Mouse (Mus musculus) myocyte (in vitro differentiated cells): Measurements from ENCODE around the gene Phf21a. TPM values are rescaled to one million over a fixed set of nuclear protein-coding genes. Genes with fewer than 3 reads are reported as not detected.
A peak's percentile ranks its signal among the peaks of the same experiment; 100 is the strongest.

Source experiments
- H3K27me3 ChIP-seq: one replicate; pipeline ENCODE4 v1.6.1; 2011; ENCODE audit not compliant: control insufficient read depth, insufficient read depth, insufficient read length
- H3K36me3 ChIP-seq: one replicate; pipeline ENCODE4 v1.6.1; 2011; ENCODE audit not compliant: control insufficient read depth, insufficient read depth
- H3K4me2 ChIP-seq: one replicate; pipeline ENCODE4 v1.6.1; 2011; ENCODE audit warnings: low read depth, control low read depth
- H3K4me3 ChIP-seq: one replicate; pipeline ENCODE4 v1.5.1; 2011; ENCODE audit warnings: mild to moderate bottlenecking, control low read depth, moderate library complexity
- H3K79me2 ChIP-seq: one replicate; pipeline ENCODE4 v1.6.1; 2011; ENCODE audit not compliant: control insufficient read depth, insufficient read depth
- H3ac ChIP-seq: one replicate; pipeline ENCODE4 v1.6.1; 2011; ENCODE audit not compliant: control insufficient read depth, insufficient read length
- CEBPB ChIP-seq: IDR thresholded peaks from 2 replicates; pipeline ENCODE4 v1.6.1; 2011; ENCODE audit warnings: mild to moderate bottlenecking, moderate library complexity; ENCODE audit not compliant: poor library complexity, insufficient read depth, severe bottlenecking
- E2F4 ChIP-seq: IDR thresholded peaks from one replicate; pipeline ENCODE4 v1.6.1; 2011; ENCODE audit warnings: mild to moderate bottlenecking, control low read depth, moderate library complexity; ENCODE audit not compliant: insufficient read depth
- MAX ChIP-seq: IDR thresholded peaks from one replicate; pipeline ENCODE4 v1.6.1; 2011; ENCODE audit warnings: low read depth, mild to moderate bottlenecking, control low read depth
- MYOD1 ChIP-seq, 3 experiments: IDR thresholded peaks; one replicate each; pipeline ENCODE4 v1.6.1; 2011; ENCODE audit warnings: control low read depth in 2 of 3, low read depth in 2 of 3, mild to moderate bottlenecking in 2 of 3, moderate library complexity in 1 of 3; ENCODE audit not compliant: insufficient read length in 2 of 3, control insufficient read depth in 1 of 3
- MYOG ChIP-seq, 3 experiments: IDR thresholded peaks; one replicate each; pipeline ENCODE4 v1.6.1; 2011; ENCODE audit warnings: control low read depth in 2 of 3, low read depth in 2 of 3, mild to moderate bottlenecking in 2 of 3; ENCODE audit not compliant: insufficient read length in 2 of 3, control insufficient read depth in 1 of 3, insufficient read depth in 1 of 3
- POLR2A ChIP-seq: IDR thresholded peaks from one replicate; pipeline ENCODE4 v1.6.1; 2011; ENCODE audit warnings: low read depth, mild to moderate bottlenecking, control low read depth, moderate library complexity; ENCODE audit not compliant: insufficient read length
- POLR2AphosphoS2 ChIP-seq: IDR thresholded peaks from one replicate; pipeline ENCODE4 v1.6.1; 2011; ENCODE audit warnings: low read depth, control low read depth; ENCODE audit not compliant: insufficient read length
- REST ChIP-seq: IDR thresholded peaks from one replicate; pipeline ENCODE4 v1.6.1; 2011; ENCODE audit warnings: mild to moderate bottlenecking, control low read depth, moderate library complexity; ENCODE audit not compliant: insufficient read depth, insufficient read length
- SRF ChIP-seq: IDR thresholded peaks from one replicate; pipeline ENCODE4 v1.6.1; 2011; ENCODE audit warnings: low read depth; ENCODE audit not compliant: control insufficient read depth, insufficient read length
- TCF12 ChIP-seq: IDR thresholded peaks from one replicate; pipeline ENCODE4 v1.6.1; 2011; ENCODE audit warnings: mild to moderate bottlenecking, control low read depth; ENCODE audit not compliant: poor library complexity, insufficient read depth, severe bottlenecking
- TCF3 ChIP-seq: IDR thresholded peaks from one replicate; pipeline ENCODE4 v1.6.1; 2011; ENCODE audit warnings: low read depth, control low read depth; ENCODE audit not compliant: insufficient read length
- USF1 ChIP-seq: IDR thresholded peaks from one replicate; pipeline ENCODE4 v1.6.1; 2011; ENCODE audit warnings: low read depth, mild to moderate bottlenecking, control low read depth, moderate library complexity
- polyA plus RNA-seq: library from polyadenylated mRNA; unstranded; fragments of >200 nt; fragmentation: generic; extraction: Trizol; gene quantifications from one replicate; pipeline ENCODE4 v1.2.1, GENCODE M21; 2012; ENCODE audit warnings: missing spikeins

Gene Phf21a
- polyA plus RNA-seq, 1 experiment, result 14.7 TPM

- Histone ChIP-seq H3ac (no peak overlapping the region), H3K79me2 (no peaks in the 10 kb centered on the region), H3K36me3 (no peaks in the 10 kb centered on the region), H3K27me3 (no peaks in the 10 kb centered on the region), H3K4me3 (no peak overlapping the region), H3K4me2 (peak overlapping the region; percentile 10)
- TF ChIP-seq MYOG (IDR thresholded peaks at IDR 0.05; ENCODE audit: control insufficient read depth in 1 of 3, insufficient read depth in 1 of 3, insufficient read length in 2 of 3, low read depth in 2 of 3) (no peak), CEBPB (no peak), MYOD1 (IDR thresholded peaks at IDR 0.05; ENCODE audit: control insufficient read depth in 1 of 3, insufficient read length in 2 of 3, low read depth in 2 of 3) (no peak), SRF (no peak), REST (no peak), POLR2AphosphoS2 (no peak), MAX (no peak), E2F4 (no peak), TCF3 (no peak), USF1 (no peak), POLR2A (no peak)
Measured at GRCm38 (mm10) chr2:92266100-92266617, 173.2 kb downstream of the Phf21a start.

- Histone ChIP-seq H3K79me2 (no peaks in the 10 kb centered on the region), H3K27me3 (no peaks in the 10 kb centered on the region), H3K4me3 (no peak overlapping the region), H3ac (no peak overlapping the region), H3K4me2 (no peak overlapping the region), H3K36me3 (no peaks in the 10 kb centered on the region)
- TF ChIP-seq REST (no peak), SRF (no peak), MYOD1 (IDR thresholded peaks at IDR 0.05; ENCODE audit: control insufficient read depth in 1 of 3, insufficient read length in 2 of 3, low read depth in 2 of 3) (no peak), MYOG (IDR thresholded peaks at IDR 0.05; ENCODE audit: control insufficient read depth in 1 of 3, insufficient read depth in 1 of 3, insufficient read length in 2 of 3, low read depth in 2 of 3) (no peak)
Measured at GRCm38 (mm10) chr2:92269227-92269626, 176.3 kb downstream of the Phf21a start.

GRCm38 (mm10) chr2:92272510-92272909, 179.6 kb downstream of the Phf21a start:
- TF ChIP-seq MYOG (IDR thresholded peaks at IDR 0.05; ENCODE audit: control insufficient read depth in 1 of 3, insufficient read depth in 1 of 3, insufficient read length in 2 of 3, low read depth in 2 of 3), result peak in 1 of 3 experiments; percentile 60
- TF ChIP-seq MAX, result no peak
- peak in 2 of 3 experiments; percentile 68 to 74 for TF ChIP-seq MYOD1 (IDR thresholded peaks at IDR 0.05; ENCODE audit: control insufficient read depth in 1 of 3, insufficient read length in 2 of 3, low read depth in 2 of 3)

GRCm38 (mm10) chr2:92273101-92273801, 180.3 kb downstream of the Phf21a start:
- no peak overlapping the region for H3K4me3 ChIP-seq
- no peaks in the 10 kb centered on the region for H3K36me3 ChIP-seq
- H3K4me2 ChIP-seq, result no peak overlapping the region

More at GRCm38 (mm10) chr2:92272510-92272909, 179.6 kb downstream of the Phf21a start:
- Histone ChIP-seq H3K4me2 (no peak overlapping the region), H3K27me3 (no peaks in the 10 kb centered on the region), H3K4me3 (no peak overlapping the region), H3K36me3 (no peaks in the 10 kb centered on the region), H3K79me2 (no peaks in the 10 kb centered on the region), H3ac (no peak overlapping the region)

GRCm38 (mm10) chr2:92273802-92274183, 180.9 kb downstream of the Phf21a start:
- Histone ChIP-seq H3K27me3 (no peaks in the 10 kb centered on the region), H3K4me3 (no peak overlapping the region), H3K36me3 (no peaks in the 10 kb centered on the region), H3K4me2 (no peak overlapping the region), H3K79me2 (no peaks in the 10 kb centered on the region), H3ac (no peak overlapping the region)
- TF ChIP-seq USF1, result no peak
- TF ChIP-seq CEBPB, result no peak
- TF ChIP-seq MYOD1 (IDR thresholded peaks at IDR 0.05; ENCODE audit: control insufficient read depth in 1 of 3, insufficient read length in 2 of 3, low read depth in 2 of 3), result no peak
- no peak for TF ChIP-seq MYOG (IDR thresholded peaks at IDR 0.05; ENCODE audit: control insufficient read depth in 1 of 3, insufficient read depth in 1 of 3, insufficient read length in 2 of 3, low read depth in 2 of 3)
- TF ChIP-seq TCF12, result no peak
- no peak for TF ChIP-seq REST
- TF ChIP-seq TCF3, result no peak
- no peak for TF ChIP-seq E2F4
- TF ChIP-seq POLR2AphosphoS2, result no peak

More at GRCm38 (mm10) chr2:92273101-92273801, 180.3 kb downstream of the Phf21a start:
- H3ac ChIP-seq, result no peak overlapping the region
- TF ChIP-seq TCF3 (no peak), MAX (no peak), CEBPB (no peak), TCF12 (no peak), USF1 (no peak), MYOD1 (IDR thresholded peaks at IDR 0.05; ENCODE audit: control insufficient read depth in 1 of 3, insufficient read length in 2 of 3, low read depth in 2 of 3) (no peak)
- H3K27me3 ChIP-seq, result no peaks in the 10 kb centered on the region
- no peaks in the 10 kb centered on the region for H3K79me2 ChIP-seq
